Mouse (Mus musculus) adrenal gland, postnatal 36 days (tissue): Measurements from ENCODE around the gene Cysrt1. TPM values are rescaled to one million over a fixed set of nuclear protein-coding genes. Genes with fewer than 3 reads are reported as not detected.

Experiments used
- DNase-seq, 2 experiments: peaks; one replicate each; pipeline ENCODE4 v3.0.0; 2021; ENCODE audit warnings: mixed read lengths in 1 of 2
- total RNA-seq, 2 experiments: library from RNA; stranded (reverse); gene quantifications; 2 replicates each; pipeline ENCODE4 v1.2.3; 2021

Gene Cysrt1
- total RNA-seq, 2 experiments from 2014 or later: not detected

GRCm38 (mm10) chr2:25207593-25207992, 34.7 kb downstream of the Cysrt1 start:
- DNase-seq: no peak

- DNase-seq: peak in 1 of 2 experiments; percentile 33
These were observed 38.5 kb downstream of the Cysrt1 start for GRCm38 (mm10) chr2:25203631-25204214.

- DNase-seq: no peak
These were observed 41.6 kb downstream of the Cysrt1 start for GRCm38 (mm10) chr2:25200631-25201030.

- no peak for DNase-seq
These were observed 44.3 kb downstream of the Cysrt1 start for GRCm38 (mm10) chr2:25197946-25198345.

GRCm38 (mm10) chr2:25197191-25197590, 45.1 kb downstream of the Cysrt1 start:
- no peak for DNase-seq

GRCm38 (mm10) chr2:25196172-25196954, 45.9 kb downstream of the Cysrt1 start, which contains the start of gene Tor4a:
TSS of gene Tor4a (minus strand) at chr2:25196886.
- DNase-seq: peak; percentile 88 to 91

GRCm38 (mm10) chr2:25195211-25196156, 46.8 kb downstream of the Cysrt1 start:
- DNase-seq: peak; percentile 82 to 86

DNA sequence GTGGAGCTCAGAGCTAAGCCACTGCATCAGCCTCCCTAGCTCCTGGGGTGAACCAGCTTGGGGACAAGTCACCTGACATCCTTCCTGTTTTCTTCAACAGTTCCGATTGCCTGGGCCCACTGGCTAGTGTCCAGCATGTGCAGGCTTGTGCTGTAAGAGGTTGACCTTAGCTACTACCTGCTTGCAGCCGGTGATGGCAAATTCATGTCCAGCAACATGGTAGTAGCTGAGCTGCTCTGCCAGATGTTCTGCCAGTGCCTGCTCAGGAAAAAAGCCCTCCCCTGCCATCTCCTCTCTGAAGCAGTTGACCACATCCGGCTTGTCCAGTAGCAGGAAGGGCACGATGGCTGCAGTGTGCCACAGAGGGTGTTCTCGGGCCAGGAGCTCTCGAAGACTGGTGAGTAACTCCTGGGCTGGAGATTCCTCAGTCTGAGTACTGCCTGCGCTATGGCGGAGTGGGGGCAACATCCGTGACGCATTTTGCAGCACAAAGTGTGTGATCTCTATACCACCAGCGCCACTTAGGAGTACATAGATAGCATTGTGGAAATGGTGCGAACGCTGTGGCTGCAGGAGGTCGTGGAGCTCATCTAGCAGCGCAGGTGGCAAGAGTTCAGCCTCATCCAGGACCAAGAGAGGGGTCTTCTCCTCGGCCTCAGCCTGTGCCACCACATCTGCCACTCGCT, 47.6 kb downstream of the Cysrt1 start:
- no peak for DNase-seq

GRCm38 (mm10) chr2:25194006-25194405, 48.2 kb downstream of the Cysrt1 start:
- DNase-seq: no peak

DNA sequence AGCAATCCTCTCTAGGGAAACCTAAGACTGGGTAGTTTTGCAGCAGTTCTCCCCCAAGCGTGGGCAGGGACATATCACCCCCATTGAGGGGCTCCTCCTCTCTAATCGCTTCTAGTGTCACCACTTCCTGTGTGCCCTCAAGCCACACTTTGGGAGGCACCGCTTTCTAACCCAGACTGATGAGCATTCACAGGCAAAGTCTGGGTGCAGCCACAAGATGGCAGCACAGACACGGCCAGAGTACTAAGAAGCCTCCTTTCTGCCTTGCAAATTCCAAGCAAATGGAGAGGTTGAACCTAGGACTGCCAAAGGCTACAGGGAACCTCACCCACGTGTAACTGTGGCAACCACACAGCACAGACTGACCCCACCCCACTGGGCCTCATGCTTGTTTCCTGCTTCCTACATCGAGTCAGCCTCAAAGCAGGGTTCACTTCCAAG, 48.9 kb downstream of the Cysrt1 start:
- peak; percentile 83 to 89 for DNase-seq

Other genes starting within 250 kb of the Cysrt1 start
- gene Nsmf, start 188.1 kb downstream of the Cysrt1 start, total RNA-seq: 10 to 100 TPM; 32.8 to 56.4 TPM
- not detected for gene Entpd8, start 162.1 kb downstream of the Cysrt1 start, total RNA-seq
- not detected for gene Noxa1, start 147.3 kb downstream of the Cysrt1 start, total RNA-seq
- 1 to 10 TPM; 2.1 to 2.3 TPM for gene Nrarp, start 61.7 kb downstream of the Cysrt1 start, total RNA-seq
- gene Tor4a, start 45.6 kb downstream of the Cysrt1 start, total RNA-seq: 10 to 100 TPM; 14.0 to 24.8 TPM
- gene Nelfb, start 31.0 kb downstream of the Cysrt1 start, total RNA-seq: 10 to 100 TPM; 54.8 to 57.2 TPM
- gene Stpg3, start 27.8 kb downstream of the Cysrt1 start, total RNA-seq: not detected
- gene Fam166a, start 23.7 kb downstream of the Cysrt1 start, total RNA-seq: not detected
- 100 to 1,000 TPM; 291 to 296 TPM for gene Tubb4b, start 17.8 kb downstream of the Cysrt1 start, total RNA-seq
- not detected for gene Slc34a3, start 8.1 kb downstream of the Cysrt1 start, total RNA-seq
- not detected for gene Rnf224, start 5.7 kb downstream of the Cysrt1 start, total RNA-seq
- gene Rnf208, start 197 bp downstream of the Cysrt1 start, total RNA-seq: 1 to 10 TPM; 5.8 TPM
- gene AL732309.1, start 4.4 kb upstream of the Cysrt1 start, total RNA-seq: 1 to 10 TPM; 4.1 to 4.8 TPM
- gene Tmem203, start 13.0 kb upstream of the Cysrt1 start, total RNA-seq: 10 to 100 TPM; 22.6 to 38.8 TPM
- 1 to 10 TPM; 8.7 to 9.2 TPM for gene Tprn, start 20.2 kb upstream of the Cysrt1 start, total RNA-seq
- gene Ssna1, start 30.0 kb upstream of the Cysrt1 start, total RNA-seq: 10 to 100 TPM; 43.8 to 45.1 TPM
- 10 to 100 TPM; 76.5 to 81.3 TPM for gene Anapc2, start 30.0 kb upstream of the Cysrt1 start, total RNA-seq
- not detected for gene Tmem210, start 45.7 kb upstream of the Cysrt1 start, total RNA-seq
- gene Lrrc26, start 47.5 kb upstream of the Cysrt1 start, total RNA-seq: not detected
- 1 to 10 TPM; 6.3 to 7.6 TPM for gene Grin1, start 76.7 kb upstream of the Cysrt1 start, total RNA-seq
- 10 to 100 TPM; 53.1 to 59.2 TPM for gene Man1b1, start 89.9 kb upstream of the Cysrt1 start, total RNA-seq
- 10 to 100 TPM; 29.9 to 31.8 TPM for gene Dpp7, start 113.9 kb upstream of the Cysrt1 start, total RNA-seq
- 10 to 100 TPM; 20.0 to 23.1 TPM for gene Uap1l1, start 123.2 kb upstream of the Cysrt1 start, total RNA-seq
- gene Sapcd2, start 129.9 kb upstream of the Cysrt1 start, total RNA-seq: under 1 TPM; 0.43 to 0.95 TPM
- gene Entpd2, start 153.4 kb upstream of the Cysrt1 start, total RNA-seq: 1 to 10 TPM; 5.0 to 7.8 TPM
- 100 to 1,000 TPM; 117 to 140 TPM for gene Npdc1, start 156.9 kb upstream of the Cysrt1 start, total RNA-seq
- not detected for gene Fut7, start 180.8 kb upstream of the Cysrt1 start, total RNA-seq
- gene Abca2, start 186.3 kb upstream of the Cysrt1 start, total RNA-seq: 10 to 100 TPM; 29.7 to 36.4 TPM
- not detected for gene Clic3, start 214.4 kb upstream of the Cysrt1 start, total RNA-seq
- gene Paxx, start 218.6 kb upstream of the Cysrt1 start, total RNA-seq: 10 to 100 TPM; 32.3 to 34.2 TPM
- gene Ptgds, start 227.6 kb upstream of the Cysrt1 start, total RNA-seq: 1 to 10 TPM; 1.1 to 2.0 TPM